Mouse (Mus musculus): Measurements from ENCODE around the gene Slc39a2. TPM values are rescaled to one million over a fixed set of nuclear protein-coding genes. Genes with fewer than 3 reads are reported as not detected.

The Slc39a2 gene
- polyA plus RNA-seq, 1 experiment from 2014 or later = 2.0 TPM

DNA sequence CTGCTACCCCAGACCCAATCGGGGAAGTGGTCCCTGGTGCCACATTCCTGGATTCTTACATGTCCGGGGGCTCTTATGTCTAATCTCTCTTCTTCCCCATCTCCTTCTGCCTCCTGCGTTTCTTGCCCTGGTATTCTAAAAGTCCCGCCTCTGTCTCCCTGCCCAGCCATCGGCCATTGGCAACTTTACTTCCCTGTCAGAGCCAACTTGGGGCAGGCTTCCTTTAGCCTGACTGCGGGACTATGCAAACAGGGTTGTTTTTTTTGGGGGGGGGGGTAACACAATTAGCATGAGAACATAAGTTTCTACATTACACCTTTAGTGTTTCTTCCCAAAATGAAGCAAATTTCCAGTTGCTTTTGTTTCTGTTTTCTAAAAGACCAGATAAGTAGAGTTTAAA lies 50.6 kb downstream of the Slc39a2 start:
- Histone ChIP-seq H3K9ac (replicated peaks) (no peak overlapping the region), H3K27me3 (no peaks in the 10 kb centered on the region), H3K27ac (no peak overlapping the region), H3K4me1 (replicated peaks) (no peaks in the 10 kb centered on the region), H3K4me2 (replicated peaks) (no peak overlapping the region), H3K9me3 (no peaks in the 10 kb centered on the region), H3K36me3 (no peaks in the 10 kb centered on the region), H3K4me3 (replicated peaks) (no peak overlapping the region)
- ATAC-seq = no peak
- 86% methylated on average over 6 of the region's 6 CpGs for WGBS

Other genes with a start within 250 kb of the Slc39a2 start
- not detected in 2 replicates for gene Gm17079, start 197.4 kb upstream of the Slc39a2 start, polyA plus RNA-seq (2015; fragmentation: Nextera tagmentation; extraction: Ambion mirVana)
- gene Gm5800, start 175.7 kb upstream of the Slc39a2 start, polyA plus RNA-seq (2015; fragmentation: Nextera tagmentation; extraction: Ambion mirVana) = not detected in 2 replicates
- gene Ang4, start 119.3 kb upstream of the Slc39a2 start, polyA plus RNA-seq (2015; fragmentation: Nextera tagmentation; extraction: Ambion mirVana) = not detected in 2 replicates
- not detected in 2 replicates for gene AY358078, start 92.8 kb upstream of the Slc39a2 start, polyA plus RNA-seq (2015; fragmentation: Nextera tagmentation; extraction: Ambion mirVana)
- not detected in 2 replicates for gene Ear6, start 39.2 kb upstream of the Slc39a2 start, polyA plus RNA-seq (2015; fragmentation: Nextera tagmentation; extraction: Ambion mirVana)
- gene Mettl17, start 8.0 kb upstream of the Slc39a2 start, polyA plus RNA-seq (2015; fragmentation: Nextera tagmentation; extraction: Ambion mirVana) = 82.7 and 87.6 TPM in 2 replicates
- gene Ndrg2, start 21.3 kb downstream of the Slc39a2 start, polyA plus RNA-seq (2015; fragmentation: Nextera tagmentation; extraction: Ambion mirVana) = 66.6 and 69.7 TPM in 2 replicates
- gene Tppp2, start 25.5 kb downstream of the Slc39a2 start, polyA plus RNA-seq (2015; fragmentation: Nextera tagmentation; extraction: Ambion mirVana) = not detected in 2 replicates
- gene Rnase13, start 29.9 kb downstream of the Slc39a2 start, polyA plus RNA-seq (2015; fragmentation: Nextera tagmentation; extraction: Ambion mirVana) = not detected in 2 replicates
- gene Arhgef40, start 91.8 kb downstream of the Slc39a2 start, polyA plus RNA-seq (2015; fragmentation: Nextera tagmentation; extraction: Ambion mirVana) = 82.2 and 86.2 TPM in 2 replicates
- 0.82 and 0.92 TPM in 2 replicates for gene Tmem253, start 122.8 kb downstream of the Slc39a2 start, polyA plus RNA-seq (2015; fragmentation: Nextera tagmentation; extraction: Ambion mirVana)
- gene Zfp219, start 127.8 kb downstream of the Slc39a2 start, polyA plus RNA-seq (2015; fragmentation: Nextera tagmentation; extraction: Ambion mirVana) = 56.0 and 63.6 TPM in 2 replicates
- gene Olfr221, start 149.6 kb downstream of the Slc39a2 start, polyA plus RNA-seq (2015; fragmentation: Nextera tagmentation; extraction: Ambion mirVana) = not detected in 2 replicates
- gene Hnrnpc, start 211.1 kb downstream of the Slc39a2 start, polyA plus RNA-seq (2015; fragmentation: Nextera tagmentation; extraction: Ambion mirVana) = 705 and 728 TPM in 2 replicates
- gene Rpgrip1, start 217.8 kb downstream of the Slc39a2 start, polyA plus RNA-seq (2015; fragmentation: Nextera tagmentation; extraction: Ambion mirVana) = 60.6 and 69.4 TPM in 2 replicates